Mouse (Mus musculus): ENCODE measurements at regions not wholly inside any gene's neighbourhood (a gene's known extent, or its start where the extent isn't known, plus 50 kb on each side); places are given as distances from the start of the nearest gene placed in this dataset.

DNA sequence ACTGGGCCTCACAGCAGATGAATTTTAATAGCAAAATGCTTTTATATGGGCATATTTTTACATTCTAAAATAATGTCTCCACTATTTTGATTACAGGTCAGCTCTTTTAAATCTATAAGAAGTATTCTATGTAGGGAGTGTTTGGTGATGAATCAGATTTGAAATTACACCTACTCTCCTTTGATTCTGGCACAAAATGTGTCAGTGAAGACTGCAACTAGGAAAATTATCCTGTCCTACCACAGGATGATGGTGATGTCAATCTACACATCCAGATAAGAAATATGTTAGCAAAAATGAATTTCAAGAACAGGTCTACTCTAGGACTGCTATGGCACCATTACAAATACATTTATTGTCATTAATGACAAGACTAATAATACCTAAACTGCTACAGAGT lies 60.9 kb upstream of the Acyp2 start:
- no peak for DNase-seq (ENCODE audit: low spot score)

- peak; percentile 70 for DNase-seq (ENCODE audit: low spot score)
These were observed 50.7 kb upstream of the Psme4 start for GRCm38 (mm10) chr11:30720803-30721202.
